Mouse (Mus musculus): ENCODE data around the gene Pik3cd. TPM values are rescaled to one million over a fixed set of nuclear protein-coding genes. Genes with fewer than 3 reads are reported as not detected.
A peak's percentile ranks its signal among the peaks of the same experiment; 100 is the strongest.
"Not testable (repeated sequence)": the region's sequence is repeated elsewhere in the genome, so short reads cannot be mapped to it uniquely, and the experiment has no call there.

Pik3cd gene
- 16.9 and 19.6 TPM in 2 replicates for polyA plus RNA-seq (2016; fragmentation: Nextera tagmentation; extraction: Ambion mirVana)

GRCm38 (mm10) chr4:149702210-149702979 lies at the start of gene Pik3cd:
Gene Pik3cd, minus strand, starts transcription at chr4:149702571.
- 68% methylated on average over 19 of the region's 19 CpGs for WGBS
- no peak within 1 kb of the TSS for H3K4me3 ChIP-seq
- no peak within 1 kb of the TSS for H3K27ac ChIP-seq
- H3K36me3 ChIP-seq: no peaks in the 10 kb centered on the region
- H3K4me1 ChIP-seq: peaks cover 8% of the 10 kb centered on the region; the same call in 1 of the 2 replicates
- H3K4me2 ChIP-seq (replicated peaks): no peak within 1 kb of the TSS
- H3K27me3 ChIP-seq: peaks cover 22% of the 10 kb centered on the region
- no peak within 1 kb of the TSS for H3K9ac ChIP-seq
- H3K9me3 ChIP-seq (replicated peaks): no peaks in the 10 kb centered on the region
- ATAC-seq (ENCODE audit: low FRiP score): no peak

DNA sequence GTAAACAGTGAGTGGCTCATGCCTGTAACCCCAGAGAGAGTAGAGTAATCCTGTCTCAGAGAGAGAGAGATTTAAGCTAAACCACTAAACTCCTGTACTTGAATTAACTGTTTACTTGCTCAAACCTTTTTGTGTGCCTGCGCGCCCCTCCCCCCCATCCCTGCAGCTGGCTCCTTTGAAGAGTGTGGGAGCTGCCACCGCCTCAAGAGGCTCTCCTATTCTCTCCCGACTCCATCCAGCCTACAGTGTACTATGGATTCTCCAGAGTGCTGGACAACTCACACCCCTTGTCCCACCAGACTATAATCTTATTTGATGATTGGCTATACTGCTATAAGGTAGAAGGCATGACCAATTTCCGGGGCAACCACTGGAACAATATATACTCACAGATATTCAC lies 48.3 kb upstream of the Pik3cd start:
- Histone ChIP-seq H3K9me3 (replicated peaks) (no peaks in the 10 kb centered on the region), H3K9ac (no peak overlapping the region), H3K36me3 (peaks cover 20% of the 10 kb centered on the region), H3K27ac (no peak overlapping the region), H3K4me3 (no peak overlapping the region), H3K4me1 (peaks cover 13% of the 10 kb centered on the region), H3K4me2 (replicated peaks) (no peak overlapping the region), H3K27me3 (no peaks in the 10 kb centered on the region)
- ATAC-seq (ENCODE audit: low FRiP score): no peak
- WGBS: 31% methylated on average over 5 of the region's 5 CpGs

GRCm38 (mm10) chr4:149749663-149750015 lies 47.3 kb upstream of the Pik3cd start:
- ATAC-seq (ENCODE audit: low FRiP score); H3K9me3 ChIP-seq (replicated peaks); H3K4me2 ChIP-seq (replicated peaks); H3K27ac ChIP-seq; H3K4me3 ChIP-seq; H3K9ac ChIP-seq; H3K27me3 ChIP-seq: not testable (repeated sequence)
- WGBS: 93% methylated on average over 3 of the region's 3 CpGs
- Histone ChIP-seq H3K36me3 (peaks cover 29% of the 10 kb centered on the region), H3K4me1 (peaks cover 13% of the 10 kb centered on the region)

DNA sequence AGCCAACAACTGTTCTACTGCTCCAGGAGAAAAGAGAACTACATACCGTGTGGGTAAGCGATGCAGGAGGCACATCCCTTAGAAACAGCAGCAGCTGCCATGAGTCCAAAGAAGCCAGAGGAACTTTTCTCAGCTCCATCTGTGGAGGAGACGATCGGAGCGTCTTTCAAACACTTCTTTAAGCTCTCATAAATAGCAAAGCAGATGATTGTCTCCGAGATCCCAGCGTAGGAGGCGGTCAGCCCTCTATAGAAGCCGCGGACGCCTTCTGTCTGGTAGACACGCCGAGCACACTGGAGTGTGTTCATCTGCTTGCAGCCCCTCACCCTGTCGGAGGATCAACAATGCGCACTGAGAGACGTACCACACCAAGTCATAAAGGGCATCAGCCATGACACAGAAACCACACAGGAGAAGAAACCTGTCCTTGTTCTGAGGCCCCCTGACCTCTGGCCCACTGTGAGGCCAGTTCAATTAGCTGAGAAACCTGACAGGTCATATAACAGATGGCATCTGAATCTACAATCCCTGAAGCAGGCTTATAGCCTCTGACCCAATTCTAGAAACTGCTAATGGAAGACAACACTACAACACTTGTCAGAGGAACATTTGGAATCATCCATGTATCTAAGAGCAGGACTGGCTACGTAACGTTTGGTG lies 46.8 kb upstream of the Pik3cd start:
- no peak for ATAC-seq (ENCODE audit: low FRiP score)
- no peaks in the 10 kb centered on the region for H3K27me3 ChIP-seq
- no peak overlapping the region for H3K4me3 ChIP-seq
- H3K9ac ChIP-seq: no peak overlapping the region
- WGBS: 82% methylated on average over 18 of the region's 18 CpGs
- no peak overlapping the region for H3K27ac ChIP-seq
- H3K4me2 ChIP-seq (replicated peaks): no peak overlapping the region
- H3K9me3 ChIP-seq (replicated peaks): no peaks in the 10 kb centered on the region
- peaks cover 13% of the 10 kb centered on the region for H3K4me1 ChIP-seq
- peaks cover 31% of the 10 kb centered on the region for H3K36me3 ChIP-seq

DNA sequence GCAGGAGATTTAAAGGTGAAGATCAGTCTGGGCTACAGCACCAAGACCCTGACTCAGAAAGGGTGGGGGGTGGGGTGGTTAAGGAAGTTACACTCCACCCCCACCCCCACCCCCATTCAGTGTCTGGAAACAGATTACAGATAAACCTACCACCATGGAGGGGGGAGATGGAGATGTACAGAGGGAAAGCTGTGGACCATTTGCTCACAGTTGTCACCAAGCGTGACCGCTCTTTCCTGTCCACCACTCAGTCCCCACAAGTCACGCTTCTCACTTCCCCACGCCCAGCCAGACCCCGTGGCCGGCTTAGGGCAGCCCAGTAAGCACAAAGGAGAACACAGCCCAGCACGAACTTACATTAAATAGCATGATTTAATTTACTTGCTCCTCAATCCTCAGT lies 41.7 kb upstream of the Pik3cd start:
- Histone ChIP-seq H3K4me1 (no peaks in the 10 kb centered on the region), H3K9ac (no peak overlapping the region), H3K4me2 (replicated peaks) (no peak overlapping the region), H3K27me3 (no peaks in the 10 kb centered on the region), H3K9me3 (replicated peaks) (no peaks in the 10 kb centered on the region), H3K36me3 (peaks cover 48% of the 10 kb centered on the region), H3K27ac (no peak overlapping the region), H3K4me3 (no peak overlapping the region)
- 88% methylated on average over 7 of the region's 7 CpGs for WGBS
- no peak for ATAC-seq (ENCODE audit: low FRiP score)

DNA sequence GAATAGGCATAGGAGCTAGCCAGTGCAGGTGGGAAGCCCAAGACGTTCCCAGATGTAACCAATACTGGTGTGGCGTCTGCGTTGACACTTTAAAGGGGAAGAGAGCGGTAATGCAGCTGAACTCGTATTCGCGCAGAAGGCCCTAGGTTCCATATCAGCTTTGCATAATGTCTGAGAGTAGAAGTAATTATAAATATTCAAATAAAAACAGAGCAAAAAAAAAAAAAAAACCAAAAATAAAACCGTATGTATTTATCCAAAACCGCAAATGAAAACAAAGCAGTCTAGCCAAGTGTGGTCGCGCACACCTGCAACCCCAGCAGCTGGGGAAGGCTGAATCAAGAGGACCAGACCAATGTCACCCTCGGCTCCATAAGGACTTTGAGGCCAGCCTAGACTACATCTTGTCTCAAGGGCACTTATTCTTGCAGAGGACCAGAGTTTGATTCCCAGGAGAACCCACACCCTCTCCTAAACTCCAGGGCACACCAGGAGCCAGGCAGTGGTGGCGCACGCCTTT lies 39.7 kb upstream of the Pik3cd start:
- 94% methylated on average over 14 of the region's 14 CpGs for WGBS
- Histone ChIP-seq H3K4me2 (replicated peaks) (no peak overlapping the region), H3K36me3 (peaks cover 41% of the 10 kb centered on the region)

GRCm38 (mm10) chr4:149740301-149740700 lies 37.9 kb upstream of the Pik3cd start:
- no peak for ATAC-seq (ENCODE audit: low FRiP score)
- H3K4me2 ChIP-seq (replicated peaks): no peak overlapping the region
- WGBS: 92% methylated on average over 7 of the region's 7 CpGs
- H3K27ac ChIP-seq: no peak overlapping the region
- H3K9ac ChIP-seq: no peak overlapping the region
- no peak overlapping the region for H3K4me3 ChIP-seq
- H3K9me3 ChIP-seq (replicated peaks): no peaks in the 10 kb centered on the region
- peaks cover 37% of the 10 kb centered on the region for H3K36me3 ChIP-seq
- no peaks in the 10 kb centered on the region for H3K27me3 ChIP-seq
- peaks cover 26% of the 10 kb centered on the region for H3K4me1 ChIP-seq

More for the DNA sequence above, 39.7 kb upstream of the Pik3cd start:
- Histone ChIP-seq H3K9ac (no peak overlapping the region), H3K9me3 (replicated peaks) (no peaks in the 10 kb centered on the region), H3K4me3 (no peak overlapping the region), H3K27ac (no peak overlapping the region), H3K27me3 (no peaks in the 10 kb centered on the region), H3K4me1 (peaks cover 8% of the 10 kb centered on the region)
- ATAC-seq (ENCODE audit: low FRiP score): no peak

DNA sequence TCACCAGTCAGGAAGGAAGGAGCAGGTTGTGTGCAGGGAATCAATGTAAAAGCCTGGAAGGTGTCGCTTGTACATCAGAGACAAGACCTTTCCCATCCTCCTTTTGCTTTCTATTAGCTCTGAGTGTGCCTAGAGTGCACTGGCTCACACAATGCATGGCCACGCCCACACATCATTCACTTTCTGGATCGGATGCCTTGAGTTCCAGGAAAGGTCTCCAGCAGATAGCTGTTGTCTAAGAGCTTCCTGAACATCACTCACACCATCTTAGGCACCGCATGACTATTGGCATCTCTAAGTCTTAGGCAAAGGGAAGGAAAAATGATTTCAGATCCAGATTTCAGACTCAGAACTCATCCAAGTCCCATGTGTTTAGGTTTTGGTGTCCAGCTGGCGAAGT lies 37.1 kb upstream of the Pik3cd start:
- no peak for ATAC-seq (ENCODE audit: low FRiP score)
- no peak overlapping the region for H3K27ac ChIP-seq
- H3K9me3 ChIP-seq (replicated peaks): no peaks in the 10 kb centered on the region
- peaks cover 34% of the 10 kb centered on the region for H3K4me1 ChIP-seq
- H3K4me2 ChIP-seq (replicated peaks): no peak overlapping the region
- no peaks in the 10 kb centered on the region for H3K27me3 ChIP-seq
- H3K36me3 ChIP-seq: peaks cover 30% of the 10 kb centered on the region
- H3K9ac ChIP-seq: no peak overlapping the region
- 73% methylated on average over 5 of the region's 5 CpGs for WGBS
- H3K4me3 ChIP-seq: no peak overlapping the region

DNA sequence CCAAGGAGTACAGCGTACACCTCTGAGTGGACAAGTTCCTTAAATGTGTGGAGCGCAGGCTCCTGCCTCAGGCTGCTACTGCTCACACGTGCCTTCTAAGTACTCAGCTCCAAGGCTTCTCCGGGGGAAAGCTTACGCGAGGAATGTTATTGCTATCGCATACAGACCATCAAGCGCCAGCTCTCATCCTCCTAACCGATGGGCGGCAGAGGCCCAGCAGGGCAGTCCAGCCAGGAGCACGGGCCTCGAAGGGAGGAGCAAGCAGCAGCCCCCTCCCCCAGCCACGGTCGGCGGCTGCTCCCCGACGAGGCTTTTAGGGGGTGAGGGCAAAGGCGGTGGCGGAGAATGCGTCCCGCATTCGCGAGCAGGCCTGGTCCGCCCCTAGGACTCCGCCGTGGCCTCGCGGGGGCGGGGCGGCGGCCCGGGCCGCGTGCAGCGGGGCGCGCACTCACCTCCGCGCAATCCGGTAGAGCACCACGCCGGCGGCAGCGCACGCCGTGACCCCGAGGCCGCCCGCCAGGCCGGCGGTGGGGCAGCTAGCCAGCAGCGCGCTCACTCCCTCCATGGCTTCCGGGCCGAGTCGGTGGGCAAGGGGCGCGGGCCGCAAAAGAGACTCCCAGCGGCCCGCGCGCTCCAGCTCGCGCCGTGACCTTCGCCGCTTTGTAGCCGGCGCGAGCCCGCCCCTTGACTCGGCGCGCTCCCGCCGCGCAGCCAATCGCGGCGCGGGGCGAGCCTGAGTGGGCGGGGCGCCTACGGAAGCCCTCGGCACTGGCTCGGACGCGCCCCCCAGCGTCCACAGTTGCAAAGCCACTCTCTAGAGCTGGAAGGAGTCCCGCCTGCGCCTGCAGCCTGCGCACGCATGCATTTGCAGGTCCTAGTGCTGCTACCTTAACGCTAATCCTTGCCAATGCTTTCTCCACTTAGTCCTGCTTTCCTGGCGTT lies 35.3 kb upstream of the Pik3cd start, which contains the start of gene Tmem201:
Gene Tmem201 (minus strand): TSS at position 662 of the 942 bp plus-strand sequence.
- Histone ChIP-seq H3K9ac (peak within 1 kb of the TSS; percentile 93), H3K27ac (peak within 1 kb of the TSS; percentile 90), H3K4me2 (replicated peaks) (peak within 1 kb of the TSS; percentile 98), H3K4me1 (peaks cover 52% of the 10 kb centered on the region), H3K4me3 (peak within 1 kb of the TSS; percentile 93), H3K36me3 (peaks cover 15% of the 10 kb centered on the region), H3K27me3 (no peaks in the 10 kb centered on the region), H3K9me3 (replicated peaks) (no peaks in the 10 kb centered on the region)
- ATAC-seq (ENCODE audit: low FRiP score): peak; percentile 90
- under 1% methylated on average over 79 of the region's 97 CpGs for WGBS

DNA sequence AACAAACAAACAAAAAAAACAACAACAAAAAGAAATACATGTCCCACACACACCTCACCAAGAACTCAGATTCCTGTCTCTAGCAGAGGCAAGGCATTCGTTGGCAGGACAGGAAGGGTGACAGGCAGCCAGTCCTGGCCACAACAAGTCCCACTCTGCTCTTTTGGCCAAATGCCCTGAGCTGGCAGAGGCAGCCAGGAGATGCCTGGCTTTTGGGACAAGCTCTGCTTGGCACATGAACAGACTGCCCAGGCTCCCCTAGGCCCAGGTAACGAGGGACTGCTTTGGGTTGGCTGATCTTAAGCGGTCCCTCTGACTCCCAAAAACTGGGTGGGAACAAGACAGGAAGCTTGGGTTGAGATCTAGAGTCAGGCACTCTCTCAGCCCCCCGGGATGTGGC lies 34.2 kb upstream of the Pik3cd start:
- 45% methylated on average over 4 of the region's 4 CpGs for WGBS
- peaks cover 11% of the 10 kb centered on the region for H3K36me3 ChIP-seq
- no peak overlapping the region for H3K27ac ChIP-seq
- H3K9me3 ChIP-seq (replicated peaks): no peaks in the 10 kb centered on the region
- H3K4me3 ChIP-seq: peak overlapping the region; percentile 93
- peak overlapping the region; percentile 93 for H3K9ac ChIP-seq
- H3K27me3 ChIP-seq: no peaks in the 10 kb centered on the region
- peak overlapping the region; percentile 98 for H3K4me2 ChIP-seq (replicated peaks)
- peaks cover 56% of the 10 kb centered on the region for H3K4me1 ChIP-seq
- no peak for ATAC-seq (ENCODE audit: low FRiP score)

GRCm38 (mm10) chr4:149735624-149736250 lies 33.4 kb upstream of the Pik3cd start:
- ATAC-seq (ENCODE audit: low FRiP score): no peak
- Histone ChIP-seq H3K9me3 (replicated peaks) (no peaks in the 10 kb centered on the region), H3K36me3 (peaks cover 9% of the 10 kb centered on the region), H3K9ac (peak overlapping the region; percentile 23; the same call in 1 of the 2 replicates), H3K27me3 (no peaks in the 10 kb centered on the region), H3K27ac (no peak overlapping the region), H3K4me3 (no peak overlapping the region), H3K4me2 (replicated peaks) (peak overlapping the region; percentile 98), H3K4me1 (peaks cover 60% of the 10 kb centered on the region)
- 87% methylated on average over 5 of the region's 5 CpGs for WGBS

Data from hindbrain, embryonic 12.5 days (tissue).